In genomic region chr13:60674911-60675310, GRCm38 (mm10) we compare ENCODE assay signal across 10 mouse cellular contexts.
DNase-seq lines count a peak whose midpoint lies in the region; ATAC-seq and TF ChIP-seq lines count a peak whose summit lies in the region.
"Had no signal": no experiment of that assay in that cellular context is flagged by ENCODE, and none has a peak within 500 bp of the region (broad histone marks: within the 10 kb centered on the region; RNA-seq: fewer than 3 reads in every experiment).

No protein-coding gene starts in this region.

- no peak overlapping the region for H3K9ac ChIP-seq in intestine, embryonic 15.5 days
- no peak overlapping the region for H3K9ac ChIP-seq in limb, embryonic 13.5 days
- H3K9ac ChIP-seq in stomach, embryonic 15.5 days, result no peak overlapping the region

- WGBS in intestine, embryonic 15.5 days, result 16% methylated on average over 9 of the region's 9 CpGs
- 13% methylated on average over 9 of the region's 9 CpGs for WGBS in limb, embryonic 13.5 days
- 11% methylated on average over 9 of the region's 9 CpGs for WGBS in stomach, embryonic 15.5 days

- no peaks in the 10 kb centered on the region for H3K9me3 ChIP-seq in intestine, embryonic 15.5 days
- no peaks in the 10 kb centered on the region for H3K9me3 ChIP-seq in limb, embryonic 13.5 days
- H3K9me3 ChIP-seq in stomach, embryonic 15.5 days, result no peaks in the 10 kb centered on the region

- H3K4me3 ChIP-seq in layer of hippocampus, adult 2 months, result no peak overlapping the region
- H3K4me3 ChIP-seq in intestine, embryonic 15.5 days (replicated peaks), result no peak overlapping the region
- H3K4me3 ChIP-seq in limb, embryonic 13.5 days, result no peak overlapping the region
- H3K4me3 ChIP-seq in stomach, embryonic 15.5 days (replicated peaks), result no peak overlapping the region

- DNase-seq in layer of hippocampus, adult 2 months (ENCODE audit: low spot score in 2 of 2), result no peak
- no peak for DNase-seq in layer of hippocampus, postnatal 36 days
- no peak for DNase-seq in right cerebral cortex, postnatal 14 days
- no peak for DNase-seq in urinary bladder, postnatal 10 days (ENCODE audit: low spot score)
- no peak for DNase-seq in frontal cortex, postnatal 25 days (ENCODE audit: low spot score in 2 of 2)
- DNase-seq: adrenal gland, postnatal 25 days had no signal

- peak overlapping the region; percentile 1 for H3K27ac ChIP-seq in layer of hippocampus, adult 2 months
- no peak overlapping the region for H3K27ac ChIP-seq in intestine, embryonic 15.5 days
- 0 out of 2 replicates have a peak overlapping the region, but pooled peaks have one; percentile 6 for H3K27ac ChIP-seq in limb, embryonic 13.5 days
- peak overlapping the region; percentile 1; the same call in 1 of the 2 replicates for H3K27ac ChIP-seq in stomach, embryonic 15.5 days

- H3K4me1 ChIP-seq in intestine, embryonic 15.5 days (replicated peaks), result peaks cover 12% of the 10 kb centered on the region
- peaks cover 41% of the 10 kb centered on the region for H3K4me1 ChIP-seq in limb, embryonic 13.5 days
- peaks cover 20% of the 10 kb centered on the region for H3K4me1 ChIP-seq in stomach, embryonic 15.5 days

- peak overlapping the region; percentile 39; the same call in 1 of the 2 replicates for H3K4me2 ChIP-seq in intestine, embryonic 15.5 days (replicated peaks)
- H3K4me2 ChIP-seq in limb, embryonic 13.5 days (replicated peaks), result peak overlapping the region; percentile 55
- peak overlapping the region; percentile 31; the same call in 1 of the 2 replicates for H3K4me2 ChIP-seq in stomach, embryonic 15.5 days

- H3K36me3 ChIP-seq in intestine, embryonic 15.5 days, result no peaks in the 10 kb centered on the region
- no peaks in the 10 kb centered on the region for H3K36me3 ChIP-seq in limb, embryonic 13.5 days
- no peaks in the 10 kb centered on the region for H3K36me3 ChIP-seq in stomach, embryonic 15.5 days

- TF ChIP-seq CTCF in layer of hippocampus, adult 2 months (conservative IDR thresholded peaks at IDR 0.05), result no peak

- peak; percentile 63 for ATAC-seq in intestine, embryonic 15.5 days
- ATAC-seq in limb, embryonic 13.5 days (ENCODE audit: low FRiP score, low read depth), result 0 out of 2 replicates have a peak, but pooled peaks have one; percentile 48
- ATAC-seq in stomach, embryonic 15.5 days (ENCODE audit: insufficient read depth, low FRiP score, low read depth), result peak; percentile 40; the same call in 1 of the 2 replicates

- H3K27me3 ChIP-seq in intestine, embryonic 15.5 days (replicated peaks), result no peaks in the 10 kb centered on the region
- no peaks in the 10 kb centered on the region for H3K27me3 ChIP-seq in limb, embryonic 13.5 days
- no peaks in the 10 kb centered on the region for H3K27me3 ChIP-seq in stomach, embryonic 15.5 days (replicated peaks)
- H3K27me3 ChIP-seq: CH12.LX had no signal
